ENCODE assay signal across 10 mouse cellular contexts in the genomic region with DNA sequence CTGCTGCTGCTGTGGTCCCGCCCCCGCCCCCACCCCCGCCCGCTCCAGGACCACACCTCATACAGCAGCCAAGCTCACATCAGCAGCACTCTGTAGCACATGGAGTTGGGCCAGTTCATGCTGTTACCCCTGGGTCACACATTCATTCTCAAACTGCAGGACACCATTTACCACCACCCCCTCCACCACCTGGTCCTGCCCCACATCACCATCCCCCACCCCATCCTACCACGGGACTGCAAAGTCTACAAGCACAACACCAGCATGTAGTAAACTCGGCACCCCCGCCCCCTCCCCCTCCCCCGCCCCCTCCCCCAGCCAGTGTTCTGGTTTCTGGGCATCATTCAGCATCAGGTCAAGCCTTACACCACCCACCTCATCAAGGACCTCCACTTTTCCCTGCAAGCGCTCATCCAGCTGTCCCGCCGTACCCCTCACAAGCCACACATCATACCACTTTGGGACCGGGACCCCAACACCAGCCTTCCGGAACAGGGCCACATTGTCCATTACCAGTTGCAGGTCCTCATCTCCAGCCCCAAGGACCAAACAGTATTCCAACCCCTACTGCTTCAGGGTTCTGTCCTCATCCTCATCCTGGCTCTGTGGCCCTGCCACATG.
A peak's percentile ranks its signal among the peaks of the same experiment; 100 is the strongest.
DNase-seq lines count a peak whose midpoint lies in the region; ATAC-seq and TF ChIP-seq lines count a peak whose summit lies in the region.
"Had no signal": no experiment of that assay in that cellular context is flagged by ENCODE, and none has a peak within 500 bp of the region (broad histone marks: within the 10 kb centered on the region; RNA-seq: fewer than 3 reads in every experiment).

No protein-coding gene starts in this region.

- no peak for TF ChIP-seq CTCF in kidney, postnatal 0 days (IDR thresholded peaks at IDR 0.05; ENCODE audit: low read depth)

- ATAC-seq in kidney, postnatal 0 days (replicated peaks; ENCODE audit: low FRiP score, low read depth): peak; percentile 29; the same call in 1 of the 2 replicates
- ATAC-seq in embryonic facial prominence, embryonic 12.5 days (ENCODE audit: insufficient number of reproducible peaks, insufficient read depth, low FRiP score, low TSS enrichment): peak; percentile 82
- ATAC-seq in hindbrain, embryonic 15.5 days (ENCODE audit: low FRiP score, low read depth): peak; percentile 62
- ATAC-seq in midbrain, embryonic 16.5 days: peak; percentile 30; the same call in 1 of the 2 replicates

- H3K9me3 ChIP-seq in kidney, postnatal 0 days (replicated peaks; ENCODE audit: low read length): no peaks in the 10 kb centered on the region
- H3K9me3 ChIP-seq in embryonic facial prominence, embryonic 12.5 days: no peaks in the 10 kb centered on the region
- no peaks in the 10 kb centered on the region for H3K9me3 ChIP-seq in hindbrain, embryonic 15.5 days
- H3K9me3 ChIP-seq in midbrain, embryonic 16.5 days (replicated peaks; ENCODE audit: control insufficient read depth, low read length, poor library complexity, severe bottlenecking): no peaks in the 10 kb centered on the region
- H3K9me3 ChIP-seq: liver, embryonic 15.5 days had no signal

- H3K4me2 ChIP-seq in kidney, postnatal 0 days (ENCODE audit: low read length): no peak overlapping the region
- H3K4me2 ChIP-seq in embryonic facial prominence, embryonic 12.5 days (replicated peaks): no peak overlapping the region
- no peak overlapping the region for H3K4me2 ChIP-seq in hindbrain, embryonic 15.5 days
- no peak overlapping the region for H3K4me2 ChIP-seq in midbrain, embryonic 16.5 days (ENCODE audit: low read length)
- H3K4me2 ChIP-seq: liver, embryonic 15.5 days had no signal

- H3K4me1 ChIP-seq in kidney, postnatal 0 days (replicated peaks; ENCODE audit: insufficient read depth, low read length): no peaks in the 10 kb centered on the region
- peaks cover 5% of the 10 kb centered on the region; the same call in 1 of the 2 replicates for H3K4me1 ChIP-seq in embryonic facial prominence, embryonic 12.5 days
- no peaks in the 10 kb centered on the region for H3K4me1 ChIP-seq in hindbrain, embryonic 15.5 days (replicated peaks)
- H3K4me1 ChIP-seq in midbrain, embryonic 16.5 days (ENCODE audit: control insufficient read depth, insufficient read depth, low read length): no peaks in the 10 kb centered on the region
- H3K4me1 ChIP-seq: liver, embryonic 15.5 days had no signal

- H3K9ac ChIP-seq in kidney, postnatal 0 days (ENCODE audit: low read depth, low read length): no peak overlapping the region
- no peak overlapping the region for H3K9ac ChIP-seq in embryonic facial prominence, embryonic 12.5 days
- H3K9ac ChIP-seq in hindbrain, embryonic 15.5 days: no peak overlapping the region
- H3K9ac ChIP-seq in midbrain, embryonic 16.5 days (ENCODE audit: low read depth, low read length): no peak overlapping the region
- H3K9ac ChIP-seq: liver, embryonic 15.5 days had no signal

- H3K27ac ChIP-seq in kidney, postnatal 0 days: no peak overlapping the region
- H3K27ac ChIP-seq in embryonic facial prominence, embryonic 12.5 days: no peak overlapping the region
- H3K27ac ChIP-seq in hindbrain, embryonic 15.5 days (replicated peaks): no peak overlapping the region
- no peak overlapping the region for H3K27ac ChIP-seq in midbrain, embryonic 16.5 days (ENCODE audit: low read length)
- H3K27ac ChIP-seq: liver, embryonic 15.5 days had no signal

- no peak for DNase-seq in kidney, postnatal 0 days (ENCODE audit: low spot score)
- DNase-seq in kidney, adult 8-10 months: no peak
- no peak for DNase-seq in adrenal gland, adult 2 months
- DNase-seq in retina, embryonic 14.5 days (ENCODE audit: low spot score): no peak
- no peak for DNase-seq in thymus, postnatal 14 days
- DNase-seq: thymus, postnatal 25 days had no signal

- H3K27me3 ChIP-seq in kidney, postnatal 0 days (ENCODE audit: insufficient read depth, low read length): no peaks in the 10 kb centered on the region
- H3K27me3 ChIP-seq in embryonic facial prominence, embryonic 12.5 days: no peaks in the 10 kb centered on the region
- no peaks in the 10 kb centered on the region for H3K27me3 ChIP-seq in hindbrain, embryonic 15.5 days
- H3K27me3 ChIP-seq in midbrain, embryonic 16.5 days (ENCODE audit: control insufficient read depth, insufficient read depth, low read depth, low read length): no peaks in the 10 kb centered on the region
- H3K27me3 ChIP-seq: liver, embryonic 15.5 days had no signal

- H3K4me3 ChIP-seq in kidney, postnatal 0 days (replicated peaks; ENCODE audit: low read depth, low read length): no peak overlapping the region
- no peak overlapping the region for H3K4me3 ChIP-seq in embryonic facial prominence, embryonic 12.5 days
- H3K4me3 ChIP-seq in hindbrain, embryonic 15.5 days: no peak overlapping the region
- H3K4me3 ChIP-seq in midbrain, embryonic 16.5 days (ENCODE audit: low read depth, low read length): no peak overlapping the region
- H3K4me3 ChIP-seq: liver, embryonic 15.5 days had no signal

- peaks cover 42% of the 10 kb centered on the region for H3K36me3 ChIP-seq in kidney, postnatal 0 days (ENCODE audit: insufficient read depth, low read length)
- peaks cover 64% of the 10 kb centered on the region for H3K36me3 ChIP-seq in embryonic facial prominence, embryonic 12.5 days
- H3K36me3 ChIP-seq in hindbrain, embryonic 15.5 days: peaks cover 60% of the 10 kb centered on the region
- H3K36me3 ChIP-seq in midbrain, embryonic 16.5 days (ENCODE audit: control insufficient read depth, insufficient read depth, low read length): peaks cover 37% of the 10 kb centered on the region

- WGBS in kidney, postnatal 0 days: 74% methylated on average over 13 of the region's 13 CpGs
- 61% methylated on average over 11 of the region's 13 CpGs for WGBS in embryonic facial prominence, embryonic 12.5 days
- WGBS in hindbrain, embryonic 15.5 days: 82% methylated on average over 12 of the region's 13 CpGs
- WGBS in midbrain, embryonic 16.5 days: 87% methylated on average over 12 of the region's 13 CpGs

Comparison
In these comparisons a context has a peak if more than half of its experiments do, and no peak if none do; other contexts are left out.
1. ATAC-seq: peak in every context shown above with its lines; median percentile 82 in embryonic facial prominence, embryonic 12.5 days; 62 in hindbrain, embryonic 15.5 days; 30 in midbrain, embryonic 16.5 days; 29 in kidney, postnatal 0 days.